Mouse (Mus musculus): ENCODE results near the gene Kctd7.

GRCm38 (mm10) chr5:130154286-130154685, 9.6 kb downstream of the Kctd7 start:
- TF ChIP-seq EP300 (IDR thresholded peaks at IDR 0.05) (no peak), CTCF (IDR thresholded peaks at IDR 0.05) (no peak)
